Mouse (Mus musculus): ENCODE results near the gene Ano10. TPM values are rescaled to one million over a fixed set of nuclear protein-coding genes. Genes with fewer than 3 reads are reported as not detected.

The Ano10 gene
- polyA plus RNA-seq, 1 experiment from 2014 or later: 32.6 TPM

DNA sequence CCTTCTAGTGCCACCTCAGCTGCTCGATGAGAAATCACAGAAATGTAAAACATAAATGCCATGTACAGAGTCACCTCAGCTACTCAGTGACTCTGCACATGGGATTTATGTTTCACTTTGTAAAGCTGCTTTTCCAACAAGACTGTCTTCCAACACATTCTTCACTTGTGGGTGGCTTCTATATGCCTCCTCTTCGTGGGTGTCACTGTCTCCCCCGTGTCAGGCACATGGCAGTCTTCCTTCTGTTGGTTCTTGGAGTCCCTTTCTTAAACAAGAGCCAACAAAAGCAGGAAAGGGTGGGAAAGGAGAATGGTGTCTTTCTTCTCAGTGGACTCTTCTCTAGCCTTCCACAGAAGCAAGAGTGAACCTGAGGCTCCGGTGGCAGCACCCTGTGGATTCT lies 20.3 kb downstream of the Ano10 start:
- Histone ChIP-seq H3K27me3 (ENCODE audit: insufficient read depth, low read length) (no peaks in the 10 kb centered on the region), H3K4me1 (replicated peaks; ENCODE audit: insufficient read depth, low read length) (no peaks in the 10 kb centered on the region), H3K9me3 (replicated peaks; ENCODE audit: low read length) (no peaks in the 10 kb centered on the region), H3K4me3 (replicated peaks; ENCODE audit: low read depth, low read length) (no peak overlapping the region), H3K4me2 (ENCODE audit: low read length) (no peak overlapping the region), H3K36me3 (ENCODE audit: insufficient read depth, low read length) (0 out of 2 replicates have a peak, but pooled peaks cover 7% of the 10 kb centered on the region), H3K27ac (no peak overlapping the region), H3K9ac (ENCODE audit: low read depth, low read length) (no peak overlapping the region)
- ATAC-seq (replicated peaks; ENCODE audit: low FRiP score, low read depth): no peak
- DNase-seq (ENCODE audit: low spot score): no peak
- WGBS: 83% methylated on average over 4 of the region's 4 CpGs
- no peak for TF ChIP-seq CTCF (IDR thresholded peaks at IDR 0.05; ENCODE audit: low read depth)

DNA sequence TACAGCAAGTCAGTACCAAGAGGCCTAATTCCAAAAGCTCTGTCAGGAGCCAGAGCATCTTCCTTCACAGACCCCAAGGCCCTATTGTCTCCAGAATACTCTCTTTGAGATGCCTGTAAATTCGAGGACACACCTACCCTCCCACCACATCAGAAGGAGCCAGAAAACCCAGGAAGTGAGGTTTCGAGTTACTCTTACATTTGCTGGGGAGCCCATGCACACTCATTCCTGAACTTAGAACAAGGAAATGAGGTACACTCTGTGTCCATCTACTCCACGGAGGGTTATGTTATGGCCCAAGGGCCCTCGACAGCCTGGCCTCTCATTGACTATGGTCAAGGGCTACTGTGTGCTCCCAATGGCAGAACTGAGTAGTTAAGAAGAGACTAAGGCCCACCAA lies 22.4 kb downstream of the Ano10 start:
- DNase-seq (ENCODE audit: low spot score) (no peak), ATAC-seq (replicated peaks; ENCODE audit: low FRiP score, low read depth) (no peak)
- no peak for TF ChIP-seq CTCF (IDR thresholded peaks at IDR 0.05; ENCODE audit: low read depth)
- no peak overlapping the region for H3K4me2 ChIP-seq (ENCODE audit: low read length)
- no peaks in the 10 kb centered on the region for H3K4me1 ChIP-seq (replicated peaks; ENCODE audit: insufficient read depth, low read length)
- no peak overlapping the region for H3K9ac ChIP-seq (ENCODE audit: low read depth, low read length)
- H3K9me3 ChIP-seq (replicated peaks; ENCODE audit: low read length): no peaks in the 10 kb centered on the region
- H3K27me3 ChIP-seq (ENCODE audit: insufficient read depth, low read length): no peaks in the 10 kb centered on the region
- H3K27ac ChIP-seq: no peak overlapping the region
- 49% methylated on average over 4 of the region's 4 CpGs for WGBS
- H3K36me3 ChIP-seq (ENCODE audit: insufficient read depth, low read length): 0 out of 2 replicates have a peak, but pooled peaks cover 7% of the 10 kb centered on the region
- H3K4me3 ChIP-seq (replicated peaks; ENCODE audit: low read depth, low read length): no peak overlapping the region

DNA sequence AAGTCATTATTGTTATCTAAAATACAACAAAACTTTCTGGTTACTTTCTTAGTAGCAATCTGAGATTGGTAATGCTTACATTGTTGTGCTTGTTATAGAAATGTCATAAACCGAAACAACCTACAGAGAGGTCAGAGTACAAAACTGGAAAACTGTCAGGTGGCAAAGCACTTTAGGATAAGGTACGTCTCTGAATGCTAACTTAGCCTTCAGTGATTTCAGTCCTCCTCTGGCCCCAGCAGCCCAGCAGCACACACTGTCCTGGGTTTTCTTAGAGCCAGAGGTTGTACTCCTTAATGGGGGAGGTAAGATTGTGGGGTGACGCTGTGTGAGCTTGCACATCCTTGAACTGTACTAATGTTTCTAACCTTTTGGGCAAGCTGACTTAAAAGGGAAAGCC lies 22.9 kb downstream of the Ano10 start:
- ATAC-seq (replicated peaks; ENCODE audit: low FRiP score, low read depth) (no peak), DNase-seq (ENCODE audit: low spot score) (no peak)
- no peak overlapping the region for H3K4me2 ChIP-seq (ENCODE audit: low read length)
- H3K27ac ChIP-seq: no peak overlapping the region
- H3K4me1 ChIP-seq (replicated peaks; ENCODE audit: insufficient read depth, low read length): no peaks in the 10 kb centered on the region
- H3K27me3 ChIP-seq (ENCODE audit: insufficient read depth, low read length): no peaks in the 10 kb centered on the region
- H3K4me3 ChIP-seq (replicated peaks; ENCODE audit: low read depth, low read length): no peak overlapping the region
- WGBS: 85% methylated on average over 3 of the region's 3 CpGs
- 0 out of 2 replicates have a peak, but pooled peaks cover 7% of the 10 kb centered on the region for H3K36me3 ChIP-seq (ENCODE audit: insufficient read depth, low read length)
- no peak overlapping the region for H3K9ac ChIP-seq (ENCODE audit: low read depth, low read length)
- no peaks in the 10 kb centered on the region for H3K9me3 ChIP-seq (replicated peaks; ENCODE audit: low read length)
- no peak for TF ChIP-seq CTCF (IDR thresholded peaks at IDR 0.05; ENCODE audit: low read depth)

DNA sequence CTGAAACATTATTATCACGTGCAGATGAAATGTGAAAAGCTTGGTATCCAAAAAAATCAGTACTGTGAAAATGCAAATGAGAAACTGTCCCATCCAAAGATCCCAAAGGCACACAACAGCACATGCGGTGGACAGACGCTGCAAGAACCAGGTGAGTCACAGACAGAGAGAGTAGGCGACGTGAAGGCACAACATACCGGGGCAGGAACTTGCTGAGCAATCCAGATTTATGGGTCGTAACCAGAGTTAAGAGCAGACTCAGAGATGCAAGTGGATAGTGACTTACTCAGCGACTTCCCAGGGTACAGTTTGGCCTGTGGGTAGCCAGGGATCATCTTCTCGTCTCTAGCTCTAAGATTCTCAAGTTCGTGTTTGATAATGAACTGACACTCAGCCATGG lies 23.3 kb downstream of the Ano10 start:
- DNase-seq (ENCODE audit: low spot score) (no peak), ATAC-seq (replicated peaks; ENCODE audit: low FRiP score, low read depth) (no peak)
- Histone ChIP-seq H3K4me2 (ENCODE audit: low read length) (no peak overlapping the region), H3K27me3 (ENCODE audit: insufficient read depth, low read length) (no peaks in the 10 kb centered on the region), H3K9me3 (replicated peaks; ENCODE audit: low read length) (no peaks in the 10 kb centered on the region), H3K4me3 (replicated peaks; ENCODE audit: low read depth, low read length) (no peak overlapping the region), H3K36me3 (ENCODE audit: insufficient read depth, low read length) (0 out of 2 replicates have a peak, but pooled peaks cover 7% of the 10 kb centered on the region), H3K4me1 (replicated peaks; ENCODE audit: insufficient read depth, low read length) (no peaks in the 10 kb centered on the region), H3K27ac (no peak overlapping the region), H3K9ac (ENCODE audit: low read depth, low read length) (no peak overlapping the region)
- TF ChIP-seq CTCF (IDR thresholded peaks at IDR 0.05; ENCODE audit: low read depth): no peak
- 64% methylated on average over 10 of the region's 10 CpGs for WGBS

DNA sequence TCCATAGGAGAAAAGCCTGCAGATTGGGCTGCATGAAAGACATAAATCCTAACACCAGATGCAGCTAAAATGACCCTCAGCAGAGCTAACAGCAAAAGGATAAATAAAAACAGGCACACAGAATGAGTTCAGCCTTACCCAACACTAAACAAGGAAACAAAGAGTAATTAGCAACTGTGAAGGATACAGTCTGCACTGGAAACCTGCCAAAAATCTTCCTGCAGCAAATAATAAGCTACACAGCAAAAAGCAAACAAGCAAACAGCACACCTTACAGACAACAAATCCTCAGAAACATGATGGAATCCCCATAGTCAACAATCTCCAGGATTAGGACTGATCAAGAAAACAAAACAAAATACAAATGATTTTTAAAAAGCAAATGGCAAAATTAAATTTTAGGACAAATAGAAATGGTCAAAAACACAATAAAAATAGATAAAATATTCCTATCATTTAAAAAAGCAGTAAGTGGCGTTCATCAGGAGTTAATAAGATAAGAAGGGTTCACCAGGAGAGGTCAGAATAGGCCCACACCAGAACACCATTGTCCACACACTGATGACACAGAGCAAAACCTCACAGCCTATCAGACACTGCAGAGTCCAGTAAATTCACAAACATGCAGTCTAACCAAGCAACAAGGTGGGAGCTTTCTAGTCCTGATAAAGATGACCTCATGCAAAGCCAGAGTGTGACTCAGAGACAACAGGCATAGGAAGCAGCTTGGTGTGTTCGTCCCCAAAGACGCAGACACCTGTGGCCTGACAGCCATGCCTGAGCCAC lies 24.8 kb downstream of the Ano10 start:
- Histone ChIP-seq H3K4me1 (replicated peaks; ENCODE audit: insufficient read depth, low read length) (no peaks in the 10 kb centered on the region), H3K9ac (ENCODE audit: low read depth, low read length) (no peak overlapping the region), H3K27me3 (ENCODE audit: insufficient read depth, low read length) (no peaks in the 10 kb centered on the region), H3K9me3 (replicated peaks; ENCODE audit: low read length) (no peaks in the 10 kb centered on the region), H3K36me3 (ENCODE audit: insufficient read depth, low read length) (0 out of 2 replicates have a peak, but pooled peaks cover 4% of the 10 kb centered on the region), H3K4me2 (ENCODE audit: low read length) (no peak overlapping the region), H3K4me3 (replicated peaks; ENCODE audit: low read depth, low read length) (no peak overlapping the region), H3K27ac (no peak overlapping the region)
- no peak for TF ChIP-seq CTCF (IDR thresholded peaks at IDR 0.05; ENCODE audit: low read depth)
- DNase-seq (ENCODE audit: low spot score) (no peak), ATAC-seq (replicated peaks; ENCODE audit: low FRiP score, low read depth) (no peak)
- 84% methylated on average over 3 of the region's 3 CpGs for WGBS

DNA sequence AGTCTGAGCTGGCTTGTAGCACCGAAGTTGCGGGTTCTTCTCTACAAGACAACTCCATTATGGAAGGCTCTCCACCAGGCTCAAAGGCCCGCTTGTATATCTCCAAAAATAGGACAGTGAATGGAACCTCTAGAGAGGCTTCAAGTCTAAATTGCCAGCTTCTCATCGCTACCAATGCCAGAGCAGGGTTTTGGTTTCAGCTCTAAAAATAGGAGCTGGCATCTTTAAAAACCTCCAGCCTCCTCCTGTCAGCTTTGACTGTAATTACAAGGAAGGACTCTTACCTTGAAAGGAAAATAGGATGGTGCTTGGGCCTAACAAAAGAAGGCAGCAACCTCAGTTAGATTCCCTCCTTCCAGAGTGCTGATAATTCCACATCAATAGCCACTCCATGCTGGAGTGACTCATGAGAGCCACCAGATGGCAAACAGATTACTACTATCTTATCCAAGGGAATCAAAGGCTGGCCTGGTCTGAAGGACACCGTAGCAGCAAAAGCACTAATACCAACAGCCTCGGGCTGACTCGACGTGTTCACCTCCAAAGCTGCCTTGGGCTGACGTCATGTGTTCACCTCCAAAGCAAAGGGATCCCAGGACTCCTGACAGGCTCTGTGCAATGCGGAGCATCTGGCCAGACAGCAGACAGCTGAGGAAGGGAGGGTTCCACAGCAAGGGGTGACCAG lies 28.6 kb downstream of the Ano10 start:
- Histone ChIP-seq H3K4me2 (ENCODE audit: low read length) (no peak overlapping the region), H3K27me3 (ENCODE audit: insufficient read depth, low read length) (no peaks in the 10 kb centered on the region), H3K36me3 (ENCODE audit: insufficient read depth, low read length) (0 out of 2 replicates have a peak, but pooled peaks cover 4% of the 10 kb centered on the region), H3K27ac (no peak overlapping the region), H3K4me1 (replicated peaks; ENCODE audit: insufficient read depth, low read length) (no peaks in the 10 kb centered on the region), H3K9ac (ENCODE audit: low read depth, low read length) (no peak overlapping the region), H3K9me3 (replicated peaks; ENCODE audit: low read length) (no peaks in the 10 kb centered on the region), H3K4me3 (replicated peaks; ENCODE audit: low read depth, low read length) (no peak overlapping the region)
- WGBS: 92% methylated on average over 10 of the region's 10 CpGs
- DNase-seq (ENCODE audit: low spot score) (no peak), ATAC-seq (replicated peaks; ENCODE audit: low FRiP score, low read depth) (no peak)
- no peak for TF ChIP-seq CTCF (IDR thresholded peaks at IDR 0.05; ENCODE audit: low read depth)

Measured in kidney, postnatal 0 days (tissue).